Mouse (Mus musculus): ENCODE data around the gene Olfr191. TPM values are rescaled to one million over a fixed set of nuclear protein-coding genes. Genes with fewer than 3 reads are reported as not detected.

Gene Olfr191
- polyA plus RNA-seq, 1 experiment from 2014 or later = not detected

DNA sequence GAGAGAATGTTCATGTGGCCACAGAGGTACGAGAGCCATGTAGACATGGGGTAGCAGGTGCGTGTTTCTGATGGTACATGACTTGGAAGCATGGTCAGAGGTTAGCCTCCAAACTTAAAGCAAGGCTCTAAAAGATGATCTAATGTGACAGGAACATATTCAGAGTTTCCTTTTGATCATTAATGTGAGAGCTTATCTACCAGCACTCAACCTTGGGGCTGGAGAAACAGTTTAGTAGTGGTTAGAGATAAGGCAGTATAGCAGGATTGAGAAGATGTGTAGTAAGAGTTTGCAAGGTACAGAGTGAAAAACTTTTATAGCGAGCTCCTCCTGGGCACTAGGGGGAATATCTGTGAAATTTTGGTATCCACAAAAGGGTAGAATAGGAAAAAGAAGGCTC, 43.8 kb downstream of the Olfr191 start:
- Histone ChIP-seq H3K9ac (ENCODE audit: low read depth, low read length) (no peak overlapping the region), H3K36me3 (ENCODE audit: control insufficient read depth, insufficient read depth) (no peaks in the 10 kb centered on the region), H3K4me3 (ENCODE audit: low read depth, low read length) (no peak overlapping the region), H3K27me3 (replicated peaks; ENCODE audit: control insufficient read depth, insufficient read depth, low read length) (no peaks in the 10 kb centered on the region), H3K9me3 (ENCODE audit: control insufficient read depth) (no peaks in the 10 kb centered on the region), H3K4me2 (replicated peaks; ENCODE audit: low read depth) (no peak overlapping the region), H3K4me1 (replicated peaks; ENCODE audit: control insufficient read depth, insufficient read depth, low read length) (no peaks in the 10 kb centered on the region), H3K27ac (ENCODE audit: low read depth, low read length) (no peak overlapping the region)
- WGBS = 79% methylated on average over 3 of the region's 3 CpGs
- ATAC-seq = no peak
- TF ChIP-seq CTCF (IDR thresholded peaks at IDR 0.05; ENCODE audit: low read depth) = no peak

DNA sequence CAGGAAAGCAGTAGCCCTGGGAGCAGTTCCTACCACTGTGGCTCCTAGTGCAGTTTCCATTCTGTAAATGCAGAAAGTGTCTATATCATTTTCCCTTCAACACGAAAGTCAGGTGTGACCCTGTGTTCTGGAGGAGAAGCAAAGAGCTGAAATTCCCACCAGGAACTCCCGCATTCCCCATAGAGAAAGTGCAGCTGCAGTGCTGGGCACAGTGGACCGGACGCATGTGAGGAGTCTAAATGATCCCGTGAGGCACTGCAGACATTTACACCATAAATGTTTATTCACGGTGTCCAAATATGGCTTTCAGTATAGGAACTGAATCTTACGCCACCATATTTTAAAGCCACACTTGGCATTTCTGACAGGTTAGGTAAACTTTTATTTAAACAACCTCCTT, 49.9 kb downstream of the Olfr191 start, which contains the start of gene Olfr187:
Olfr187 (minus strand) TSS at position 58 of the 400 bp plus-strand sequence.
- no peak for TF ChIP-seq CTCF (IDR thresholded peaks at IDR 0.05; ENCODE audit: low read depth)
- Histone ChIP-seq H3K4me1 (replicated peaks; ENCODE audit: control insufficient read depth, insufficient read depth, low read length) (no peaks in the 10 kb centered on the region), H3K4me3 (ENCODE audit: low read depth, low read length) (no peak within 1 kb of the TSS), H3K27ac (ENCODE audit: low read depth, low read length) (no peak within 1 kb of the TSS), H3K36me3 (ENCODE audit: control insufficient read depth, insufficient read depth) (no peaks in the 10 kb centered on the region), H3K4me2 (replicated peaks; ENCODE audit: low read depth) (no peak within 1 kb of the TSS), H3K9ac (ENCODE audit: low read depth, low read length) (no peak within 1 kb of the TSS), H3K9me3 (ENCODE audit: control insufficient read depth) (no peaks in the 10 kb centered on the region), H3K27me3 (replicated peaks; ENCODE audit: control insufficient read depth, insufficient read depth, low read length) (no peaks in the 10 kb centered on the region)
- 61% methylated on average over 7 of the region's 7 CpGs for WGBS
- no peak for ATAC-seq

Other genes with a start within 250 kb of the Olfr191 start
- not detected in 2 replicates for gene Olfr177, start 215.1 kb downstream of the Olfr191 start, polyA plus RNA-seq (2015; fragmentation: Nextera tagmentation; extraction: Ambion mirVana)
- gene Olfr178, start 197.8 kb downstream of the Olfr191 start, polyA plus RNA-seq (2015; fragmentation: Nextera tagmentation; extraction: Ambion mirVana) = not detected in 2 replicates
- gene Olfr181, start 161.1 kb downstream of the Olfr191 start, polyA plus RNA-seq (2015; fragmentation: Nextera tagmentation; extraction: Ambion mirVana) = not detected in 2 replicates
- not detected in 2 replicates for gene Olfr180, start 160.4 kb downstream of the Olfr191 start, polyA plus RNA-seq (2015; fragmentation: Nextera tagmentation; extraction: Ambion mirVana)
- gene Olfr183, start 94.5 kb downstream of the Olfr191 start, polyA plus RNA-seq (2015; fragmentation: Nextera tagmentation; extraction: Ambion mirVana) = not detected in 2 replicates
- not detected in 2 replicates for gene Olfr186, start 59.5 kb downstream of the Olfr191 start, polyA plus RNA-seq (2015; fragmentation: Nextera tagmentation; extraction: Ambion mirVana)
- not detected in 2 replicates for gene Olfr187, start 50.1 kb downstream of the Olfr191 start, polyA plus RNA-seq (2015; fragmentation: Nextera tagmentation; extraction: Ambion mirVana)
- gene Olfr190, start 11.8 kb downstream of the Olfr191 start, polyA plus RNA-seq (2015; fragmentation: Nextera tagmentation; extraction: Ambion mirVana) = 0.03 and 0.07 TPM in 2 replicates
- not detected in 2 replicates for gene Olfr193, start 22.1 kb upstream of the Olfr191 start, polyA plus RNA-seq (2015; fragmentation: Nextera tagmentation; extraction: Ambion mirVana)
- not detected in 2 replicates for gene Olfr194, start 31.2 kb upstream of the Olfr191 start, polyA plus RNA-seq (2015; fragmentation: Nextera tagmentation; extraction: Ambion mirVana)
- gene Olfr195, start 57.2 kb upstream of the Olfr191 start, polyA plus RNA-seq (2015; fragmentation: Nextera tagmentation; extraction: Ambion mirVana) = not detected in 2 replicates
- not detected in 2 replicates for gene Olfr196, start 80.6 kb upstream of the Olfr191 start, polyA plus RNA-seq (2015; fragmentation: Nextera tagmentation; extraction: Ambion mirVana)
- not detected in 2 replicates for gene Olfr198, start 113.7 kb upstream of the Olfr191 start, polyA plus RNA-seq (2015; fragmentation: Nextera tagmentation; extraction: Ambion mirVana)
- gene Olfr199, start 129.9 kb upstream of the Olfr191 start, polyA plus RNA-seq (2015; fragmentation: Nextera tagmentation; extraction: Ambion mirVana) = not detected in 2 replicates
- 0.05 and 0.09 TPM in 2 replicates for gene Olfr201, start 182.8 kb upstream of the Olfr191 start, polyA plus RNA-seq (2015; fragmentation: Nextera tagmentation; extraction: Ambion mirVana)
- not detected in 2 replicates for gene Olfr202, start 197.0 kb upstream of the Olfr191 start, polyA plus RNA-seq (2015; fragmentation: Nextera tagmentation; extraction: Ambion mirVana)
- gene Olfr203, start 209.1 kb upstream of the Olfr191 start, polyA plus RNA-seq (2015; fragmentation: Nextera tagmentation; extraction: Ambion mirVana) = 0.10 TPM in 1 of 2 replicates, not detected in the other
- not detected in 2 replicates for gene Olfr204, start 228.4 kb upstream of the Olfr191 start, polyA plus RNA-seq (2015; fragmentation: Nextera tagmentation; extraction: Ambion mirVana)
- gene Olfr205, start 241.3 kb upstream of the Olfr191 start, polyA plus RNA-seq (2015; fragmentation: Nextera tagmentation; extraction: Ambion mirVana) = not detected in 2 replicates